Mouse (Mus musculus): ENCODE results near the gene Hes5. TPM values are rescaled to one million over a fixed set of nuclear protein-coding genes. Genes with fewer than 3 reads are reported as not detected.

Hes5 gene
- polyA plus RNA-seq, 1 experiment = 0.32 TPM

DNA sequence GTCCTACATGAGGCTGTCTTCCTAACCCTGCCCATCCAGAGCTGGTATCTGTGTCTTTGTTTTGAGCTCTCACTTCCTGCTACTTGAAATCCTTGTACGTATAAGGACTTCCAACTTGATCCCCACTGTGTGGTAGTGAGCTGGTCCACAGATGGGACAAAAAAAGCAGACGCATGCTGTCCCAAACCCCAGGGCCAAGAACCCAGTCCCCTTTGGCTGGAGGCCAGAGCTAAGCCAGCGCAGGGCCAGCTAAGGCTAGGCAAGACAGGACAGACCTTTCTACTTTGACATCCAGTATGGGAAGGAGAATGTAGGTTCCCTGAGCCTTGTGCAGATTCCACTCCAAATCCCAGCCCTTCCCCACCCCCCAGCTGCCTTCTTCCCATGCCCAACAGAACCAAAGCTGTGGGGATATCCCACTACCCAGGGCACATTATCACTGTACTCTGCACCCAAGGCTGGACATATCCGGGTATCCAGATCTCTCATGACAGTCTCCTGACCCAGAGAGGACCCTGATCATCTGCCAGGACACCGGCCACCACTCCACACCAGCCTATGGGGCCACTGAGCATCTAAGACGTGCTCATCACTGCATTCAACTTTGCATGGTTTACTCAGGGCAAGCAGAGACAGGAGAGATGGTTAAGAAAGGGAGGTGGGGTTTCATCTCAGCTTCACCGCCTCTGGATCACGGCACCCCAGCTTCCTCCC, 50.7 kb downstream of the Hes5 start:
- DNase-seq (ENCODE audit: low read depth) = no peak

Other genes starting within 250 kb of the Hes5 start
- 0.92 and 1.3 TPM in 2 replicates for gene Ttc34, start 123.5 kb upstream of the Hes5 start, polyA plus RNA-seq (2012; rRNA removed)
- gene Mmel1, start 91.3 kb upstream of the Hes5 start, polyA plus RNA-seq (2012; rRNA removed) = 0.32 and 0.56 TPM in 2 replicates
- 54.8 and 120 TPM in 2 replicates for gene Fam213b, start 61.8 kb upstream of the Hes5 start, polyA plus RNA-seq (2012; rRNA removed)
- 16.2 and 18.6 TPM in 2 replicates for gene Tnfrsf14, start 32.4 kb upstream of the Hes5 start, polyA plus RNA-seq (2012; rRNA removed)
- gene Pank4, start 3.2 kb downstream of the Hes5 start, polyA plus RNA-seq (2012; rRNA removed) = 33.1 and 36.1 TPM in 2 replicates
- 7.8 and 10.8 TPM in 2 replicates for gene Plch2, start 95.9 kb downstream of the Hes5 start, polyA plus RNA-seq (2012; rRNA removed)
- gene Pex10, start 106.1 kb downstream of the Hes5 start, polyA plus RNA-seq (2012; rRNA removed) = 17.1 and 20.4 TPM in 2 replicates
- 94.6 and 115 TPM in 2 replicates for gene Rer1, start 125.5 kb downstream of the Hes5 start, polyA plus RNA-seq (2012; rRNA removed)
- 7.7 and 10.2 TPM in 2 replicates for gene Morn1, start 125.7 kb downstream of the Hes5 start, polyA plus RNA-seq (2012; rRNA removed)

Data from gonadal fat pad, adult 2 months (tissue).